Mouse (Mus musculus): ENCODE measurements around the gene Stambp. TPM values are rescaled to one million over a fixed set of nuclear protein-coding genes. Genes with fewer than 3 reads are reported as not detected.
"Not testable (repeated sequence)": the region's sequence is repeated elsewhere in the genome, so short reads cannot be mapped to it uniquely, and the experiment has no call there.

Stambp gene
- polyA plus RNA-seq, 1 experiment from 2014 or later, result 66.5 TPM

DNA sequence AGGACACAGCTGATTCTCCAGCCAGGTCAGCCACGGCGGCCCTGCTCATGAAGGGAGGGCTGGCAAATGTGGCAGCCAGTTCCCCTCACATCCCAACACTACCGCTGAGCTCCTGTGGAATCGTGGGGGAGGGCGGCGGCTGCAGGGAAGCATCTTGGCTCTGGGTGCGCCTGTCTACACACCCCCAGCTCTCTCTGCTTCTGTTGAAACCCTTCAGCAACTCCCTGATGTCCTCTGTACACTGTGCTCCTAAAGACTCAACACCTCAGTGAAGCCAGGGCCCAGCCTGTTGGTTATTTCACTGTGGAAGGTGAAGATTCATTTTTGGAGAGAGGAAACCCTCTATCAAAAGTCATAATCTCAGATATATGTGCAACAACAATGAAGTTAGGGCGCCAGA is 19.5 kb upstream of the Stambp start:
- WGBS, result 80% methylated on average over 8 of the region's 8 CpGs
- no peak overlapping the region for H3K4me2 ChIP-seq
- H3K27me3 ChIP-seq (replicated peaks), result no peaks in the 10 kb centered on the region
- no peak overlapping the region for H3K27ac ChIP-seq
- no peaks in the 10 kb centered on the region for H3K9me3 ChIP-seq
- H3K4me3 ChIP-seq, result no peak overlapping the region
- H3K9ac ChIP-seq, result no peak overlapping the region
- H3K36me3 ChIP-seq (replicated peaks), result no peaks in the 10 kb centered on the region
- H3K4me1 ChIP-seq, result no peaks in the 10 kb centered on the region
- no peak for ATAC-seq (replicated peaks)

DNA sequence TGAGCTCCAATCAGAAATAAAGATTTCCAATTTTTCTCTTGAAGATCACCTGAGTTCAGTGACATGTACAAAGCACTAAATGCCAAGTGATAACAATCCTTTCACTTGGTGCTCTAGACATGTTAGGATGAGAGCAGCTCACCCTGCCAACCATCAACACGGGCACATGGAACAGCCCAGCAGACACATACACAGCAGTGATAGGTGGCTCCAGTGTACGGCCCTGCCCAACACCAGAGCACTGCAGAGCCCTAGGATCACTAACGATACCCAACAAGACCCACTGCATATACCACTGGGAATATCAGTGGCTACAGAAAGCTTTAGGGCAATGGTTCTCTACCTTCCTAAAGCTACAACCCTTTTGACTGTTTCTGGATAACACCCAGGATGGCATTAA is 17.8 kb upstream of the Stambp start:
- WGBS, result 92% methylated on average over 3 of the region's 3 CpGs
- no peak overlapping the region for H3K27ac ChIP-seq
- H3K36me3 ChIP-seq (replicated peaks), result no peaks in the 10 kb centered on the region
- no peaks in the 10 kb centered on the region for H3K27me3 ChIP-seq (replicated peaks)
- no peak for ATAC-seq (replicated peaks)
- no peak overlapping the region for H3K4me2 ChIP-seq
- no peaks in the 10 kb centered on the region for H3K9me3 ChIP-seq
- no peak overlapping the region for H3K4me3 ChIP-seq
- H3K9ac ChIP-seq, result no peak overlapping the region
- no peaks in the 10 kb centered on the region for H3K4me1 ChIP-seq

DNA sequence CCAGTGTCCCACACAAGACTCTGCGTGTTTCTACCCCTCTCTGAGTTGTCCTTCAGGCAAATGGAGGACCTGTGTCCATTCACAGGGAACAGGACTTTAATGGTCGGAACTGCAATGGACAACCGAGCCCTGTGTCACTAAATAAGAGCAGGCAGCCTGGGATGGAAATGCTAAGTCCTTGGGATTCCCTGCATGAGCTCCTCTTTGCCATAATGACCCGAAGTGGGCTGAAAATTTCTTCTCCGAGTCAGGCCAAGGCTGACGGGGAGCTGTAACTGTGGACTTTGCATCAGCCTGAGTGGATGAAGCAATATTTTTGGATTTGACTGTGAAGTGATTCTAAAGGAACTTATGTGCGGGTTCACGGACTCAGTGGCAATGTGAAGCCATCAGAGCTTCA is 14.7 kb upstream of the Stambp start:
- not testable (repeated sequence) for H3K4me3 ChIP-seq; ATAC-seq (replicated peaks); H3K4me2 ChIP-seq; H3K36me3 ChIP-seq (replicated peaks); H3K27me3 ChIP-seq (replicated peaks); H3K9ac ChIP-seq; H3K27ac ChIP-seq; H3K4me1 ChIP-seq; H3K9me3 ChIP-seq
- 89% methylated on average over 8 of the region's 8 CpGs for WGBS

DNA sequence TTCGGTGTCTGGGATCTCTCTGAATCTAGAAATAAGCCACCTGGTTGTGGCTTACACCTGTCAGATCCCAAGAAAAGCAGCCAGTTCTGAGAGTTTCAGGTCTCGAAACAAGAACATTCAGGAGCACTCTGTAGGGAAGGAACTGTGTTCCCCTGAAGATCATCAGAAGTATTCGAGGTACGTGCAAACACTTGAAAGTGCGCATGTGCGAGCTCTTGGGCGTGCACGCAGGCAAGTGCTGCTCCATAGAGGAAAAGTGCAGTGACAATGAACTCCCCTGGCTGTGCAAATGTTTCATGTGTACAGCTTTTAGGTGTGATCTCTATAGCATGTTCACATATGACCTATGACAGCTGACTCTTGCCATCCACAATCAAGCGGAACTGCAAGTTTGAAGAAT is 12.8 kb upstream of the Stambp start:
- H3K9me3 ChIP-seq; H3K27ac ChIP-seq; H3K27me3 ChIP-seq (replicated peaks); H3K9ac ChIP-seq; H3K4me2 ChIP-seq; H3K4me3 ChIP-seq; H3K4me1 ChIP-seq; ATAC-seq (replicated peaks); H3K36me3 ChIP-seq (replicated peaks): not testable (repeated sequence)
- WGBS, result 89% methylated on average over 9 of the region's 9 CpGs

DNA sequence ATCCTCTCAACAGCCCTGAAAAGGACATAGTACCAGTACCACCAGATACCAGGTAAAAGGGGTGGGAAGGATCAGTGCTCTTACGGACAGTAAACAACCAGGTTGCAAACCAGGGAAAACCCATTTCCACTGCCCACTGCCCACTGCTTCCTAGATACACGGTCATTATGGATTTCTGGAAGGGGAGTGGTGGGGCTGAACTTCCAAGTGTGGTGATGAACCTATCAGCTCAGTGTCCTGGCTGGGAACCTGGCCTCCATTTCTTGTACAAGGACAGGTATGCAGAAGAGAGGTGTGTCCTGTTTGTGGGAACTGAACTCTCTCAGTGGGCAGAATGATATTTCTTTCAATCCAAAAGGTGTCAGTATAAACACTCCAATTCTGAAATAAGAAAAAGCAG is 11.1 kb upstream of the Stambp start:
- Histone ChIP-seq H3K4me1 (no peaks in the 10 kb centered on the region), H3K4me2 (no peak overlapping the region), H3K27ac (no peak overlapping the region), H3K9me3 (no peaks in the 10 kb centered on the region), H3K36me3 (replicated peaks) (no peaks in the 10 kb centered on the region), H3K27me3 (replicated peaks) (no peaks in the 10 kb centered on the region), H3K4me3 (no peak overlapping the region), H3K9ac (no peak overlapping the region)
- no peak for ATAC-seq (replicated peaks)
- 81% methylated on average over 2 of the region's 2 CpGs for WGBS

DNA sequence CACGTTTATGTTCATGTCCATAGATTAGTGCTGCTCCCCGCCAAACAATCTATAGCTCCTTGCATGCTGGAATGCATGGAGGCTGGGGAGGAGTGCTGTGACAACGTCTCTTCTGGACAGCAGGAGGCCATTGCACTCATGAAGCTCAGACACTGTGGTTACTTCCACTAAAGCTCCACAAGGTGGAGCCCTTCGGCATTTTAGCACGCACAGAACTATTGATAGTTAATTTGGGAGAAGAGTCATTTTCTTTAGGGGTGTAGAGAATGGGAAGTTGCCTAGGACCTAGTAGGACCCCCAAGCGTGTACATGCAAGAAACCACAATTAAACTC is 10.4 kb upstream of the Stambp start:
- no peaks in the 10 kb centered on the region for H3K4me1 ChIP-seq
- peak overlapping the region; percentile 17 for H3K4me2 ChIP-seq
- H3K27ac ChIP-seq, result no peak overlapping the region
- H3K27me3 ChIP-seq (replicated peaks), result no peaks in the 10 kb centered on the region
- H3K9me3 ChIP-seq, result no peaks in the 10 kb centered on the region
- H3K9ac ChIP-seq, result no peak overlapping the region
- WGBS, result under 1% methylated on average over 6 of the region's 6 CpGs
- peak; percentile 54; the same call in 1 of the 2 replicates for ATAC-seq (replicated peaks)
- no peaks in the 10 kb centered on the region for H3K36me3 ChIP-seq (replicated peaks)
- no peak overlapping the region for H3K4me3 ChIP-seq

DNA sequence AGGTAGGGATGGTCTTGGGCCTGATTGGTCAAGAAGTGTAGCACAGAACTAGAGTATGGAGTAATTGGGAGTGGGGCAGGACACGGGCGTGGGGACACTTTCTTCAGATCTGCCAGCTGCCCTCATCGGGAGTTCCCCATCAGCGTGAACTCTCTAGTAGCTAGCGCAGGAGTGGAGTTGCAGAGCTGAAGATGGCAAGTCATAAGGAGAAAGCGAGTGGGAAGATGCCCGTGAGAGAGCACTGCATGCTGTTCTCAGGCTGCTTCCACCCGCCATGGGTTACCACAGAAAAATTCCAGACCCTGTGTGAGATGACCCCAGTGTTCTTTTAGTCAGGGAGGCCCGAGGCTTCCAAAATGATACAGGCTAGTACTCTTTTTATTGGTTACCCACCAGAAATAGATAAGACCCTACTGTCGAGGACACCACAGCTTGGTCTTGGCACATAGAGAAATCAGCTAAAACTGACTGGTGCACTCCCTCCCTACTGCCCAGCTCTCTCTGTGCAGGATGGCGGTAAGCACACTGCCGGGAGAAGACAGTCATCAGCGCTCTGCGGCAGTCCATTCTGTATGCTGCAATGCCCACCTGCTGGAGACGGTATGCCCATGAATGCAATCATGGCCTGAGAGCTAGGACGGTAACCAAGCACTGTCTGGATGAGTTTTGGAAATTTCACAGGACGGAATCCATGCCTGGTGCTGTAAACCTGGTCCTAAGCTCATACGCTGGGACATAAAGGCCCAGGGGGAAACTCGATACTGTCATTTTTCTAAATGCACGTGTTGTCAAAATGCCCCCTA is 9.8 kb upstream of the Stambp start:
- no peaks in the 10 kb centered on the region for H3K27me3 ChIP-seq (replicated peaks)
- H3K4me2 ChIP-seq, result peak overlapping the region; percentile 17
- H3K9me3 ChIP-seq, result no peaks in the 10 kb centered on the region
- H3K4me3 ChIP-seq, result no peak overlapping the region
- H3K27ac ChIP-seq, result no peak overlapping the region
- WGBS, result 43% methylated on average over 20 of the region's 20 CpGs
- no peaks in the 10 kb centered on the region for H3K4me1 ChIP-seq
- no peak for ATAC-seq (replicated peaks)
- no peak overlapping the region for H3K9ac ChIP-seq
- H3K36me3 ChIP-seq (replicated peaks), result no peaks in the 10 kb centered on the region

DNA sequence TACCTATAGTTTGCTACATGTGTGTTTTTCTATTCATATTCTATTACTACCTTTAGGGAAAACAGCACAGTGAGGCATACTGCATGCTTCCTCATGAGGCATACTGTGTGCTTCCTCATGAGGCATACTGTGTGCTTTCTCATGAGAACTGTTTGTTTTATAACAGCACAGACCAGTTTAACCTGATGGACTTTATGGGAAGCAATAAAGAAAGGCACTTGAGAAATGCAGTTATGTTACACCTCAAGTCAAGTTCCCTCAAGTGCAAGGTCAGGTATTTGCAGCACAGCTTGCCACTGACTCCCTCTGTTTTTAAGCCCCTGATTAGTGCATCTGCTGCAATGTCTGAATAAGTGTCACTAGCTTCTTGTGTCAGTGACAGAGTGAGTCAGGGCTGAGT is 5.0 kb upstream of the Stambp start:
- no peak overlapping the region for H3K9ac ChIP-seq
- H3K27ac ChIP-seq, result no peak overlapping the region
- no peak for ATAC-seq (replicated peaks)
- H3K4me2 ChIP-seq, result no peak overlapping the region
- H3K4me3 ChIP-seq, result no peak overlapping the region
- no peaks in the 10 kb centered on the region for H3K27me3 ChIP-seq (replicated peaks)
- peaks cover 4% of the 10 kb centered on the region; the same call in 1 of the 2 replicates for H3K4me1 ChIP-seq
- no peaks in the 10 kb centered on the region for H3K9me3 ChIP-seq
- H3K36me3 ChIP-seq (replicated peaks), result no peaks in the 10 kb centered on the region

DNA sequence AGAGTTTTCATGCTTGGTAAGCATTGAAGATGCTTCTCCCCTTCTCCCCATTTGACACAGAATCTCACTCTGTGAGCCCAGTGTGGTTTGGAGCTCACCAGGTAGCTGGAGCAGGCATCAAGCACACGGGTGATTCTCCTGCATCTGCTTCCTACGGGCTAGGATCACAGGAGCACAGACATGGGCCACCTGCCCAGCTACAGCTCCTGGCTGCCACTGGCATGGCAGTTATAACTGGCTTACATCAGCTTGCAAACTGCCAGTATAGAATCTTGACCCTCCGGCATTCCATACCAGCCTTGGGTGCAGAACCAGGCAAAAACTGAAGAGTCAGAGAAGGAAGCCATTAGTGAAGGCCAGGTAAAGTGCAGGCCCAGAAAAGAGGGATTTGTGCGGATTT is 3.1 kb upstream of the Stambp start:
- H3K4me1 ChIP-seq, result peaks cover 17% of the 10 kb centered on the region
- H3K9ac ChIP-seq, result no peak overlapping the region
- H3K4me2 ChIP-seq, result no peak overlapping the region
- H3K27me3 ChIP-seq (replicated peaks), result no peaks in the 10 kb centered on the region
- no peaks in the 10 kb centered on the region for H3K36me3 ChIP-seq (replicated peaks)
- ATAC-seq (replicated peaks), result no peak
- 82% methylated on average over 4 of the region's 4 CpGs for WGBS
- H3K4me3 ChIP-seq, result no peak overlapping the region
- no peaks in the 10 kb centered on the region for H3K9me3 ChIP-seq
- H3K27ac ChIP-seq, result no peak overlapping the region

DNA sequence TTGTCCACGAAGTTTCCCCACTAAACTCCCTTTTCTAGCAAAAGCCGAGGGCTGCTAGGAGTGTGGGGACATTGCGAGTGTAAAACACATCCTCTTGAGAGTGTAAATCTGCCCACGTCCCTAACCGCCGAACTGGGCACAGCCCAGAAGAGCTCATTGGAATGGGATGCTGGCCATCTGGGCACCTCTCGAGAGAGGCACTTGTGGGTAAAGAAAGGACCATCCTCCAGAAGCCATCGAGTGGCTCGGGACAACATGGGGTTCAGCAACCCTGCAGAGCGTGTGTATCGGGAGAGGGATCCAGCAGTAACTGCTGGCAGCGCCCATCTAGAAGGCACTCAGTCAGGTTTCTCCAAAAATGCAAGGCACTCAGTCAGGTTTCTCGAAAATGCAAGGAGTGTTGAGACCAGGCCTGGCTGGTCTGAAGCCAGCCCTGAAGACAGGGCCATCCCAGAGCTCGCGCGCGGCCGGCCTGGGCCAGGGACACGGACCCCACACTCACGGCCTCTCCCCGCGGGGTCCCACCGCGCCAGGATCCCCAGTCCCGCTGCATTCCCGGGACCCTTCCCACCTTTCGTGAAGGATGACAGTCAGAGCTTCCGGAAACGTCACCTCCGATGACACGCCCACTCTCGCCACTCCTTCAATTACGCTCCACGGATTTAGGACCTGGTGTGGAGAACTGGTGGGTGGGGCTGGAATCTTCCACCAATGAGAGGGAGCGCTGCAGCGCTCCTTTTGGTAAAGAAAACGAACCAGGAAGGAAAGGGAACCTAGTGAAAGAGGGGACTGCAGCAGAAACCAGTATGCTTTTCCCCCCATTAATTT is 475 bp downstream of the Stambp start:
- Histone ChIP-seq H3K36me3 (replicated peaks) (peaks cover 8% of the 10 kb centered on the region; the same call in 1 of the 2 replicates), H3K9me3 (no peaks in the 10 kb centered on the region)
- WGBS, result 6% methylated on average over 37 of the region's 37 CpGs

DNA sequence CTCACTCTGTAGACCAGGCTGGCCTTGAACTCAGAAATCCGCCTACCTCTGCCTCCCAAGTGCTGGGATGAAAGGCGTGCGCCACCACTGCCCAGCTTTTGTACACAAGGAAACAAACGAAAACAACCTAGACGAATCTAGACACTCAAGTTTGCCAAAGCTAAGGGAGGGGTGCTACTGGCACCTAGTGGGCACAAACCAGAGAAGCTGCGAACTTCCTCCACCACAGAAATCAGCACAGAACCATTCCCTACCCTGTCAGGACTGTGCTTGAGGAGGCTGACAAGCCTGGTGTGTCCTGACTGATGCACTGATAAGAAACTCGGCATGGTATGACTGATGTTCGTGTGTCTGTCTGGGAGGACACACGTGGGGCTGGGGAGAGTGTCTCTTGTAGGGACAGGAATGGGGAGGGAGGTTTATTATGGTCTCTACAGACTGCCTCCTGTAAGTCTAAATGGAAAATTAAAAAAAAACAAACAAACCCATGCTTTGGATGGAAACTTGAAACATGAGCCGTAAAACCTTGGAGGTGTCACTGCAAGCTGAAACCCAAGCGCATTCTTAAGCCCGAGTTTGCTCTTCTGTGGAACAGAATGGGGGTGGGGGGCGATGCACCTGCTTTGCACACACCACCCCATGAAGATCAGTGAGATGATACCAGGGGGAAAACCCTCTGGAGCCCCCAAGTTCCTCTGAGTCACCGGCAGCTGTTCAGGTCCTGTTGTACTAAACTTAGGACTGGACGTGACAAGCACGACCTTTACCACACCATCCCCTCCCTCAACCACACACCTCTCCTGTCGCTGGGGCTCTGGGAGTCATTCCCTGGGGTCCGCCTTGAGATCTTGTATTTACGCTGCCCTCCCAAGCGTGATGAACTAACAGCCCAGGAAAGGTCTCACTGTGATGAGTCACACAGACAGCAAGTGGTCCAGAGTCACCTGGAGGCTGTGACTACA is 3.3 kb downstream of the Stambp start:
- Histone ChIP-seq H3K9ac (no peak overlapping the region), H3K4me2 (no peak overlapping the region), H3K4me1 (peaks cover 22% of the 10 kb centered on the region), H3K9me3 (no peaks in the 10 kb centered on the region), H3K27me3 (replicated peaks) (no peaks in the 10 kb centered on the region), H3K4me3 (no peak overlapping the region), H3K36me3 (replicated peaks) (peaks cover 16% of the 10 kb centered on the region; the same call in 1 of the 2 replicates), H3K27ac (no peak overlapping the region)
- 76% methylated on average over 20 of the region's 20 CpGs for WGBS
- ATAC-seq (replicated peaks), result no peak

More for the DNA sequence above, 475 bp downstream of the Stambp start:
- H3K27ac ChIP-seq, result peak overlapping the region; percentile 89
- ATAC-seq (replicated peaks), result peak; percentile 97
- no peaks in the 10 kb centered on the region for H3K27me3 ChIP-seq (replicated peaks)
- H3K9ac ChIP-seq, result peak overlapping the region; percentile 89
- H3K4me3 ChIP-seq, result peak overlapping the region; percentile 83
- H3K4me1 ChIP-seq, result peaks cover 22% of the 10 kb centered on the region
- H3K4me2 ChIP-seq, result peak overlapping the region; percentile 91

DNA sequence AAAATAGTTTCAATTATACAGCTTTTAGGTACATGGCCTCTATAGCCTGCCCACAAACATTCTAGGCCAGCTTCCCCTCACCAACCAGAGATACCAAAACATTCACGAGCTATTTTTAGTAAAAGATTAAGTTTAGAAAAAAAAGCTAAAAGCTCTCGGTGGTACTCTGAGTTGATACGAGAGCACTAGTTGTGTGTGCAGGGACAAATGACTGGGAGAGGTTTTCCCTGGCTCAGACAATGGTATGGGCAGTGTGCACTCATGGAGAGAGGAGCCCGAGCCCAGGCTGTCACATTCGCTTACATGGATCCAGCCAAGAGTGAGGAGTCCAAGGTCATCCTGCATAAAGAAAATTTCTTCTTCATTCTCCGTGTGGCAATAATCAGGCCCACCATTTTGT is 16.6 kb downstream of the Stambp start:
- no peak for ATAC-seq (replicated peaks)
- Histone ChIP-seq H3K4me3 (no peak overlapping the region), H3K9me3 (no peaks in the 10 kb centered on the region), H3K4me1 (no peaks in the 10 kb centered on the region), H3K9ac (no peak overlapping the region), H3K27me3 (replicated peaks) (no peaks in the 10 kb centered on the region), H3K27ac (no peak overlapping the region), H3K4me2 (no peak overlapping the region), H3K36me3 (replicated peaks) (peaks cover 40% of the 10 kb centered on the region)
- WGBS, result 86% methylated on average over 6 of the region's 6 CpGs

Measured in midbrain, embryonic 15.5 days (tissue).